Mouse (Mus musculus): ENCODE results near the gene Camkmt. TPM values are rescaled to one million over a fixed set of nuclear protein-coding genes. Genes with fewer than 3 reads are reported as not detected.

The Camkmt gene
- polyA plus RNA-seq, 1 experiment = 3.3 TPM

DNA sequence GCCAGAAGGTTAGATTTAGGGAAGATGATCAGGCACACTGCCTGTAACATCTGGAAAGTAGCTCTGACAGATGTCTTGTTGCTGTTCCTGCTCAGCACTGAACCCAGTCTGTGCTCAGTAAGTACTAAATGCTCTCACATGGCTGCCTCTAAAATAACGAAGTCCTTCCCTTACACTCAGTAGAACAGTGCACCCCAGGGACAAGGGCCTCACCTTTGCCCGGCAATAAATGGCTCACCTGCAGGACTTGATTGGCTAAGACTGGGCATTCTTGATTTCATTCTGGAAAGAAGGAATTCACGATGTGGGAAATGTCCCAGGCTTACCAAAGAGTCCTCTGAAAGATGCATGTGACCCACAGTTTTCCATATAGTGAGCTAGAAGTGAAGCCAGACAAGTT is 51.3 kb downstream of the Camkmt start:
- 90% methylated on average over 3 of the region's 3 CpGs for WGBS
- Histone ChIP-seq H3K27ac (ENCODE audit: insufficient read depth, low read length) (no peak overlapping the region), H3K27me3 (ENCODE audit: control insufficient read depth, insufficient read depth, low read length) (no peaks in the 10 kb centered on the region), H3K36me3 (ENCODE audit: control insufficient read depth, insufficient read depth, low read length) (no peaks in the 10 kb centered on the region), H3K4me1 (ENCODE audit: control insufficient read depth, insufficient read depth, insufficient read length) (no peaks in the 10 kb centered on the region), H3K4me3 (ENCODE audit: extremely low read depth, insufficient read depth, insufficient read length) (no peak overlapping the region)
- DNase-seq (ENCODE audit: low read depth in 1 of 2, low spot score in 2 of 2) = no peak
- TF ChIP-seq POLR2A (IDR thresholded peaks at IDR 0.05; ENCODE audit: low read depth, low read length) (no peak), CTCF (IDR thresholded peaks at IDR 0.05; ENCODE audit: extremely low read depth, insufficient read depth, insufficient read length, insufficient replicate concordance) (no peak)

DNA sequence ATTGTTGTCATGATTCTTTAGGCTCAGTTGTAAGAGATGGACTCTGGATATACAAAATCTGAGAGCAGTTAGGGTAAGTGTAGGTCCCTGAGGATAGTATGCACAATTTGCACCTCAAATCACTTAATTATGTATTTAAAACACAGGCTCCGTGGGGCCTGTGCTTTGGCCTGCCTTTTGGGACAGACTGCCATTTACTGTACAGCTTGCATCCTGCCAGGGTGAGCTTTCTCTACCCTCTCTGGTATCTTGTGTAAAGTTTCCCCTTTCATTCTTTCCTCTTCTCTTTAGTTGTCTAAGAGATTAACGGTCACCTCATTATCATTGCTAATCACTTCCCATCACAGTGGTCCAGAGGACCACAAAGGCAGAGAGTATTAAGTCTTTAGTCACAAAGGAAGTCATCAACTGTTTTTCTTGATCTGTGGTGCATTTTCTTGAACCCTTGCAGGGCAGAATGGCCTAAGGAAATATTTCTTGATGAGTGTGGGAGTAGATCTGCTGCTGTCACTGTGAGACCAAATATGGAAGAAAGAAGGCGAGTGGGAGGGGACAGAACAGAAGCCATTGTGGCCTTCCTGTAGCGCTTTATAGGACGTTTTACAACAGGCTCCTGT is 52.3 kb downstream of the Camkmt start:
- H3K4me3 ChIP-seq (ENCODE audit: extremely low read depth, insufficient read depth, insufficient read length) = no peak overlapping the region
- no peak for DNase-seq (ENCODE audit: low read depth in 1 of 2, low spot score in 2 of 2)
- no peak for TF ChIP-seq POLR2A (IDR thresholded peaks at IDR 0.05; ENCODE audit: low read depth, low read length)
- TF ChIP-seq CTCF (IDR thresholded peaks at IDR 0.05; ENCODE audit: extremely low read depth, insufficient read depth, insufficient read length, insufficient replicate concordance) = no peak
- H3K4me1 ChIP-seq (ENCODE audit: control insufficient read depth, insufficient read depth, insufficient read length) = no peaks in the 10 kb centered on the region
- H3K36me3 ChIP-seq (ENCODE audit: control insufficient read depth, insufficient read depth, low read length) = no peaks in the 10 kb centered on the region
- no peak overlapping the region for H3K27ac ChIP-seq (ENCODE audit: insufficient read depth, low read length)
- WGBS = 77% methylated on average over 5 of the region's 5 CpGs
- H3K27me3 ChIP-seq (ENCODE audit: control insufficient read depth, insufficient read depth, low read length) = no peaks in the 10 kb centered on the region

DNA sequence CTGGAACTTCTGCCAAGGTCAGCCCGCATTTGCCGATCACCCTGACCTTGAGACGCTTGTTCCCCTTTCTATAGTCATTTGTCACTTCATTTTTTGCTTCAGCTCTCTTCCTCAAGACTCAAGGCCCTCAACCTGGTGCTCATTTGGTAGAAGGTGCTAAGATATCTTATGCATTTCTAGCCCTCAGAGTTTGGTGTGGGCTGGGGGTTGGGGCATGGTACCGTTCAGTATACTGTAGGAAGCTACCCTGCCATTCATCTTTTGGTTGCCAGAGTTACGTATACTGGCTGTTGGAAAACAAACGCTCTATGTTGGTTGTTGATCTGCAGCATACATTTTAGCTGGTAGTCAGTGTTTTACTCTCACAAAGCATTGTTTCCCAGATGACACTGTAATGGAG is 53.8 kb downstream of the Camkmt start:
- H3K4me1 ChIP-seq (ENCODE audit: control insufficient read depth, insufficient read depth, insufficient read length) = no peaks in the 10 kb centered on the region
- no peak overlapping the region for H3K27ac ChIP-seq (ENCODE audit: insufficient read depth, low read length)
- TF ChIP-seq POLR2A (IDR thresholded peaks at IDR 0.05; ENCODE audit: low read depth, low read length) = no peak
- TF ChIP-seq CTCF (IDR thresholded peaks at IDR 0.05; ENCODE audit: extremely low read depth, insufficient read depth, insufficient read length, insufficient replicate concordance) = no peak
- H3K4me3 ChIP-seq (ENCODE audit: extremely low read depth, insufficient read depth, insufficient read length) = no peak overlapping the region
- no peaks in the 10 kb centered on the region for H3K27me3 ChIP-seq (ENCODE audit: control insufficient read depth, insufficient read depth, low read length)
- no peaks in the 10 kb centered on the region for H3K36me3 ChIP-seq (ENCODE audit: control insufficient read depth, insufficient read depth, low read length)
- WGBS = 70% methylated on average over 6 of the region's 6 CpGs
- DNase-seq (ENCODE audit: low read depth in 1 of 2, low spot score in 2 of 2) = no peak

DNA sequence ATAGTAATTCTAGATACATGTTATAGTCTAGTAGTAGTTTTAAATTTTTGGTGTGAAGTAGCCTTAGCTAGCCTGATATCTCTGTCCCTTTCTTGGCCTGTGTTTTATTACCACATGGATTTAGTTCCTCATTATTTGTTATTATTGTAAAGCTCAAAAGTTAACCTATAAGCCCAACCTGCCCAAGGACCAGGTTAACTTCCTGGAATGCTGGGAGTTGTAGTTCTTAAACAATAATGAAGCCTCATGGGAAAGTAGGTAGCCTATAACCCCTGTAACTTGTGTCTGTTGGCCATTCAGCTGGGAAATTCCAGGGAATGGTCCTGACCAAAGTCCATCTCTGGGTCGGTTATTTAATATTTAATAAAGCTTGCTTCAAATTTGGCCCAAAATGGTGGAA is 58.0 kb downstream of the Camkmt start:
- 88% methylated on average over 1 of the region's 1 CpGs for WGBS
- no peaks in the 10 kb centered on the region for H3K27me3 ChIP-seq (ENCODE audit: control insufficient read depth, insufficient read depth, low read length)
- H3K4me3 ChIP-seq (ENCODE audit: extremely low read depth, insufficient read depth, insufficient read length) = no peak overlapping the region
- H3K36me3 ChIP-seq (ENCODE audit: control insufficient read depth, insufficient read depth, low read length) = no peaks in the 10 kb centered on the region
- no peak overlapping the region for H3K27ac ChIP-seq (ENCODE audit: insufficient read depth, low read length)
- no peak for TF ChIP-seq CTCF (IDR thresholded peaks at IDR 0.05; ENCODE audit: extremely low read depth, insufficient read depth, insufficient read length, insufficient replicate concordance)
- TF ChIP-seq POLR2A (IDR thresholded peaks at IDR 0.05; ENCODE audit: low read depth, low read length) = no peak
- H3K4me1 ChIP-seq (ENCODE audit: control insufficient read depth, insufficient read depth, insufficient read length) = no peaks in the 10 kb centered on the region
- DNase-seq (ENCODE audit: low read depth in 1 of 2, low spot score in 2 of 2) = no peak

DNA sequence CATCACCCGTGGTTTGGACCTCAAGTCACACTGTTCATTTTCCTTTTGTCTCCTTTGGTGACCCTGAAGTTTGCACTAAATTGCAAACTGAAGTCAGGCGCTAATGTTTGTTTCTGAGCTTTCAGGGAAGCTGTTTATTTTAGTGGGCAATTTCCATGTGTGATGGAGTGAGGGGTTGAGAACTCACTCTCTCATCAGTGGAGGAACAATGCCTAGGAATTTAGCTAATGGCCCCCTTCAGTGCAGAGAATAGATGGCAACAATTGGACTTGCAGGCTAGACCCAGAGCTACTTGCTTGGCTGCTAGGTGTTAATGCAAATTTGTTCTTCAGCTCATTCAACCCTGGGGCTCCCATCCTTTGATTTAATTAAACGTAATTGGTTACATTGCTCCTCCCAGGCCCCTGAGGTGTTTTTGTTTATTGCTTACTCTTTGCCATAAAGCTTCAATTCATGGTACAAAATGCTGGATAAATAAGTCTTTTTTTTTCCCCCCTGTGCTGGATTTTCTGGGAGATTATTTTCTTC is 58.9 kb downstream of the Camkmt start:
- DNase-seq (ENCODE audit: low read depth in 1 of 2, low spot score in 2 of 2) = no peak
- WGBS = 68% methylated on average over 3 of the region's 3 CpGs
- TF ChIP-seq CTCF (IDR thresholded peaks at IDR 0.05; ENCODE audit: extremely low read depth, insufficient read depth, insufficient read length, insufficient replicate concordance) (no peak), POLR2A (IDR thresholded peaks at IDR 0.05; ENCODE audit: low read depth, low read length) (no peak)
- no peaks in the 10 kb centered on the region for H3K36me3 ChIP-seq (ENCODE audit: control insufficient read depth, insufficient read depth, low read length)
- no peaks in the 10 kb centered on the region for H3K4me1 ChIP-seq (ENCODE audit: control insufficient read depth, insufficient read depth, insufficient read length)
- H3K4me3 ChIP-seq (ENCODE audit: extremely low read depth, insufficient read depth, insufficient read length) = no peak overlapping the region
- no peak overlapping the region for H3K27ac ChIP-seq (ENCODE audit: insufficient read depth, low read length)
- H3K27me3 ChIP-seq (ENCODE audit: control insufficient read depth, insufficient read depth, low read length) = no peaks in the 10 kb centered on the region

DNA sequence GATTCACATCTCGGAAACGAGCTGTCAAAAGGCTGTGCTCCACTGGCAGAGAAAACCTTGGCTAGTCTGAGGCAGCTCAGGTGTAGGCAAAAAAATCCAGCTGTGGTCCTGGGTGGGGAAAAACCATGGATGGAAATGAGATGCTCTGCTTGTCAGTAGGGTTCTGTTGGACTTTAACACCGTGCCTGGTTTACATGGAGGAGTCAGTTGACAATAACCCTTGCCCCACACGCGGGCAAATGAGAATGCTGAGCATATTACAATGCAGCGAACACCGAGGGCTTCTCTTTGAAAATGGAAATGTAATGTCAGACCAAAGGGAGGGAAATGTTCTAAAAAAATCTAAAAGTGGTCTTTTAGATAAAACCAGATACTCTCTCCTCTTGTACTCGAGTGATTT is 60.9 kb downstream of the Camkmt start:
- DNase-seq (ENCODE audit: low read depth in 1 of 2, low spot score in 2 of 2) = no peak
- TF ChIP-seq POLR2A (IDR thresholded peaks at IDR 0.05; ENCODE audit: low read depth, low read length) = no peak
- no peak for TF ChIP-seq CTCF (IDR thresholded peaks at IDR 0.05; ENCODE audit: extremely low read depth, insufficient read depth, insufficient read length, insufficient replicate concordance)
- Histone ChIP-seq H3K4me3 (ENCODE audit: extremely low read depth, insufficient read depth, insufficient read length) (no peak overlapping the region), H3K4me1 (ENCODE audit: control insufficient read depth, insufficient read depth, insufficient read length) (no peaks in the 10 kb centered on the region), H3K36me3 (ENCODE audit: control insufficient read depth, insufficient read depth, low read length) (no peaks in the 10 kb centered on the region), H3K27ac (ENCODE audit: insufficient read depth, low read length) (no peak overlapping the region), H3K27me3 (ENCODE audit: control insufficient read depth, insufficient read depth, low read length) (no peaks in the 10 kb centered on the region)
- WGBS = 67% methylated on average over 8 of the region's 8 CpGs

DNA sequence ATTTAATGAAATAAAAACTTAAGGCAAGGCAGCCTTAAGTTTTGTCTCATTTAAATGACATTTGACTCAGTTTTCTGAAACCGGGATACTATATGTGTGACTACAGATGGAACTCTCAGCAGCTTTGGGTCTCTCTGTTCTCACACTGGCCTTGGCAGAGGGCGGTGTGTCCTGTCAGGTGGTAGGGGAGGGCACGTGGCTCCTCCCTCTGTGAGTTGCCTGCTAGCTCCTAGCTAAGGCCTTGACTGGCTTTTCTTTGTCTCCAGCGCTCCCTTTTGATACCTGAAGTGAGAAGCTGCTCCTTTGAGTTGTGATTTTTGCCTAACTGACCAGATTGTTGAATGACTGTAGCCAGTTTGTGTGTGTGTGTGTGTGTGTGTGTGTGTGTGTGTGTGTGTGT is 67.8 kb downstream of the Camkmt start:
- H3K27me3 ChIP-seq (ENCODE audit: control insufficient read depth, insufficient read depth, low read length) = no peaks in the 10 kb centered on the region
- WGBS = 87% methylated on average over 4 of the region's 4 CpGs
- H3K27ac ChIP-seq (ENCODE audit: insufficient read depth, low read length) = no peak overlapping the region
- H3K36me3 ChIP-seq (ENCODE audit: control insufficient read depth, insufficient read depth, low read length) = no peaks in the 10 kb centered on the region
- TF ChIP-seq CTCF (IDR thresholded peaks at IDR 0.05; ENCODE audit: extremely low read depth, insufficient read depth, insufficient read length, insufficient replicate concordance) (no peak), POLR2A (IDR thresholded peaks at IDR 0.05; ENCODE audit: low read depth, low read length) (no peak)
- no peak overlapping the region for H3K4me3 ChIP-seq (ENCODE audit: extremely low read depth, insufficient read depth, insufficient read length)
- no peak for DNase-seq (ENCODE audit: low read depth in 1 of 2, low spot score in 2 of 2)
- H3K4me1 ChIP-seq (ENCODE audit: control insufficient read depth, insufficient read depth, insufficient read length) = no peaks in the 10 kb centered on the region
